In the genomic region with DNA sequence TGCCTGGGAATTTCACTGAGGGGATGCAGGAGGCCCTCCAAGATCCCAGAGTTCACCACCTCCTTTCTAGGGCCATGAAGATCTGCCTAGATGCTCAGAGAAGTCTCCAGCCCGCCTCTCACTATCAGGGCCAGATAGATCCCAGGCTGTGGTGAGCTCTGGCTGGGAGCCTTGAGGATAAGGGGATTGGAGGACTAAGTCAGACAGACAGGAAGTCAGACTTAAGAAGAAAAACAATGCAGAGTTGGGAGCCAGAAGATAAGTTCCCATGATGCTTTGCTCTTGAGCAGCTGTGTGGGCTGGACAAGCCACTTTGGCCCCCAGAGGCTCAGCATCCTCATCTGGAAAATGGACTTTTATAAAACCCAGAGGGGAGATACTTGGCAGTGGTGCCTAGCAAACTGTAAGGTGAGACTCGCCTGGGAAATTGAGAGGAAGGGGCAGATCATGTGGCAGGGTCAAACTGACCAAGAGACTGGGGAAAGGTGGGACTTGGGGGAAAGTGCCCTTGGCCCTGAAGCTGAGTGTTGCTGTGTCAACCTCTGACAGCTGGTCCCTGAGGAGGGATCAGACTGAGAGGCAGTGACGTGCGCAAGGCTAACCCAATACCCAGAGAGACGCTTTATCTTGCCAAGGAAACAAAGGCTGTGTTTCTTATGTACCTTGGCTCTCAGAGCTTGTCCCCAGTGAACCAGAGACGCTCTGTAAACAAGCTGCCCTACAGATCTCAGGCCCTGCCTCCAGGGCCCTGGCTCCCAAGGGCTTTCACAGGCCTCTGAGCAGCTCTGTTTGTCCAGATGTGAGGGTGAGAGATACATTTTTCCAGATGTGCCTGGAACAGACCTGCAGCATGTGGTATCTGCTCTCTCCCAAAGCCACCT, we compare ENCODE assay signal across 12 mouse cellular contexts. TPM values are rescaled to one million over a fixed set of nuclear protein-coding genes. Genes with fewer than 3 reads are reported as not detected.
A peak's percentile ranks its signal among the peaks of the same experiment; 100 is the strongest.
DNase-seq lines count a peak whose midpoint lies in the region; ATAC-seq and TF ChIP-seq lines count a peak whose summit lies in the region.
"Had no signal": no experiment of that assay in that cellular context is flagged by ENCODE, and none has a peak within 500 bp of the region (broad histone marks: within the 10 kb centered on the region; RNA-seq: fewer than 3 reads in every experiment).

No protein-coding gene starts in this region.

- H3K27ac ChIP-seq in liver, postnatal 0 days (ENCODE audit: low read depth), result peak overlapping the region; percentile 22; the same call in 1 of the 2 replicates
- H3K27ac ChIP-seq in liver, embryonic 11.5 days (ENCODE audit: low read depth, low read length), result no peak overlapping the region
- H3K27ac ChIP-seq in heart, embryonic 10.5 days, result peak overlapping the region; percentile 48; the same call in 1 of the 2 replicates
- 0 out of 2 replicates have a peak overlapping the region, but pooled peaks have one; percentile 10 for H3K27ac ChIP-seq in small intestine, adult 2 months (ENCODE audit: insufficient read depth, low read depth, low read length)
- H3K27ac ChIP-seq in cerebellum, adult 2 months (ENCODE audit: insufficient read depth, low read length), result no peak overlapping the region
- H3K27ac ChIP-seq in forebrain, embryonic 15.5 days (replicated peaks), result no peak overlapping the region
- H3K27ac ChIP-seq: limb, embryonic 15.5 days had no signal

- no peak for TF ChIP-seq POLR2A in small intestine, adult 2 months (IDR thresholded peaks at IDR 0.05; ENCODE audit: low read depth, low read length)
- no peak for TF ChIP-seq POLR2A in cerebellum, adult 2 months (IDR thresholded peaks at IDR 0.05; ENCODE audit: borderline replicate concordance, insufficient read depth, low read length)

- no peak for DNase-seq in liver, postnatal 0 days
- no peak for DNase-seq in liver, embryonic 11.5 days (ENCODE audit: low spot score)
- no peak for DNase-seq in heart, embryonic 10.5 days (ENCODE audit: low spot score)
- DNase-seq in kidney, postnatal 10 days, result peak; percentile 64
- DNase-seq in cerebellum, adult 2 months, result no peak
- DNase-seq: cerebellum, postnatal 10 days; thymus, adult 18-20 months had no signal

- no peak for ATAC-seq in liver, postnatal 0 days
- ATAC-seq in liver, embryonic 11.5 days (replicated peaks; ENCODE audit: low FRiP score), result no peak
- no peak for ATAC-seq in cerebellum, adult (ENCODE audit: insufficient number of reproducible peaks, low FRiP score, low TSS enrichment)
- ATAC-seq in forebrain, embryonic 15.5 days (replicated peaks), result no peak
- ATAC-seq: forebrain, embryonic 16.5 days had no signal

- no peak for TF ChIP-seq CTCF in liver, postnatal 0 days (IDR thresholded peaks at IDR 0.05; ENCODE audit: low read depth)
- no peak for TF ChIP-seq CTCF in small intestine, adult 2 months (IDR thresholded peaks at IDR 0.05; ENCODE audit: extremely low read depth, insufficient read length, insufficient replicate concordance, low read depth, low read length)
- no peak for TF ChIP-seq CTCF in cerebellum, adult 2 months (IDR thresholded peaks at IDR 0.05; ENCODE audit: borderline replicate concordance, insufficient read depth, low read depth, low read length)

- 59% methylated on average over 6 of the region's 6 CpGs for WGBS in liver, postnatal 0 days (ENCODE audit: insufficient replicate concordance)
- 51% methylated on average over 6 of the region's 6 CpGs for WGBS in liver, embryonic 11.5 days
- 44% methylated on average over 6 of the region's 6 CpGs for WGBS in heart, embryonic 10.5 days
- 28% methylated on average over 6 of the region's 6 CpGs for WGBS in small intestine, adult 2 months
- WGBS in cerebellum, adult 2 months, result 79% methylated on average over 6 of the region's 6 CpGs
- 67% methylated on average over 6 of the region's 6 CpGs for WGBS in forebrain, embryonic 15.5 days

- peaks cover 42% of the 10 kb centered on the region for H3K27me3 ChIP-seq in liver, postnatal 0 days (ENCODE audit: insufficient read depth, low read length)
- peaks cover 68% of the 10 kb centered on the region for H3K27me3 ChIP-seq in liver, embryonic 11.5 days (replicated peaks; ENCODE audit: control insufficient read depth, insufficient read depth, low read length)
- peaks cover 90% of the 10 kb centered on the region for H3K27me3 ChIP-seq in heart, embryonic 10.5 days (ENCODE audit: insufficient read depth, poor library complexity, severe bottlenecking)
- peaks cover 14% of the 10 kb centered on the region for H3K27me3 ChIP-seq in small intestine, adult 2 months (ENCODE audit: control insufficient read depth, insufficient read depth, low read length)
- H3K27me3 ChIP-seq in cerebellum, adult 2 months (ENCODE audit: control insufficient read depth, insufficient read depth, low read length), result peaks cover 8% of the 10 kb centered on the region; the same call in 1 of the 2 replicates
- peaks cover 41% of the 10 kb centered on the region; the same call in 1 of the 2 replicates for H3K27me3 ChIP-seq in forebrain, embryonic 15.5 days

- no peaks in the 10 kb centered on the region for H3K9me3 ChIP-seq in liver, postnatal 0 days (ENCODE audit: low read length)
- no peaks in the 10 kb centered on the region for H3K9me3 ChIP-seq in liver, embryonic 11.5 days (ENCODE audit: control insufficient read depth, low read length)
- no peaks in the 10 kb centered on the region for H3K9me3 ChIP-seq in heart, embryonic 10.5 days
- no peaks in the 10 kb centered on the region for H3K9me3 ChIP-seq in forebrain, embryonic 15.5 days
- H3K9me3 ChIP-seq: limb, embryonic 15.5 days had no signal

- no peak for TF ChIP-seq EP300 in liver, postnatal 0 days (IDR thresholded peaks at IDR 0.05; ENCODE audit: low read depth)

- no peak overlapping the region for H3K4me2 ChIP-seq in liver, postnatal 0 days (ENCODE audit: low read depth, low read length)
- no peak overlapping the region for H3K4me2 ChIP-seq in liver, embryonic 11.5 days
- H3K4me2 ChIP-seq in forebrain, embryonic 15.5 days (replicated peaks), result no peak overlapping the region
- H3K4me2 ChIP-seq: limb, embryonic 15.5 days had no signal

- peaks cover 21% of the 10 kb centered on the region for H3K4me1 ChIP-seq in liver, postnatal 0 days (ENCODE audit: insufficient read depth)
- H3K4me1 ChIP-seq in liver, embryonic 11.5 days (replicated peaks; ENCODE audit: control insufficient read depth, insufficient read depth, low read length), result peaks cover 12% of the 10 kb centered on the region
- peaks cover 64% of the 10 kb centered on the region for H3K4me1 ChIP-seq in heart, embryonic 10.5 days
- H3K4me1 ChIP-seq in small intestine, adult 2 months (ENCODE audit: control insufficient read depth, insufficient read depth, insufficient read length, low read length), result peaks cover 6% of the 10 kb centered on the region; the same call in 1 of the 2 replicates
- no peaks in the 10 kb centered on the region for H3K4me1 ChIP-seq in cerebellum, adult 2 months (ENCODE audit: control insufficient read depth, insufficient read depth, low read length)
- peaks cover 16% of the 10 kb centered on the region for H3K4me1 ChIP-seq in forebrain, embryonic 15.5 days

- no peaks in the 10 kb centered on the region for H3K36me3 ChIP-seq in liver, postnatal 0 days (replicated peaks; ENCODE audit: insufficient read depth, low read length)
- no peaks in the 10 kb centered on the region for H3K36me3 ChIP-seq in liver, embryonic 11.5 days (ENCODE audit: control insufficient read depth, insufficient read depth, low read length)
- H3K36me3 ChIP-seq in heart, embryonic 10.5 days, result 0 out of 2 replicates have a peak, but pooled peaks cover under 1% of the 10 kb centered on the region
- no peaks in the 10 kb centered on the region for H3K36me3 ChIP-seq in small intestine, adult 2 months (ENCODE audit: control insufficient read depth, insufficient read depth, low read length)
- H3K36me3 ChIP-seq in forebrain, embryonic 15.5 days, result no peaks in the 10 kb centered on the region
- H3K36me3 ChIP-seq: limb, embryonic 15.5 days had no signal

- H3K9ac ChIP-seq in liver, postnatal 0 days (replicated peaks), result no peak overlapping the region
- H3K9ac ChIP-seq in liver, embryonic 11.5 days (ENCODE audit: low read depth, low read length), result no peak overlapping the region
- no peak overlapping the region for H3K9ac ChIP-seq in forebrain, embryonic 15.5 days (replicated peaks)
- H3K9ac ChIP-seq: limb, embryonic 15.5 days had no signal

- no peak overlapping the region for H3K4me3 ChIP-seq in liver, postnatal 0 days (ENCODE audit: low read depth, low read length)
- no peak overlapping the region for H3K4me3 ChIP-seq in liver, embryonic 11.5 days (ENCODE audit: low read depth, low read length)
- no peak overlapping the region for H3K4me3 ChIP-seq in heart, embryonic 10.5 days
- no peak overlapping the region for H3K4me3 ChIP-seq in small intestine, adult 2 months (ENCODE audit: low read depth, low read length)
- H3K4me3 ChIP-seq in cerebellum, adult 2 months (replicated peaks; ENCODE audit: insufficient read depth, low read depth, low read length), result no peak overlapping the region
- H3K4me3 ChIP-seq in forebrain, embryonic 15.5 days, result no peak overlapping the region
- H3K4me3 ChIP-seq: limb, embryonic 15.5 days had no signal

RNA-seq across cellular contexts. Expression of a gene that starts 4.3 kb away (rescaled TPM):
- polyA plus RNA-seq in liver, postnatal 0 days (2015; fragmentation: Nextera tagmentation; extraction: Ambion mirVana), result 0.78 and 0.81 TPM in 2 replicates
- 2.4 and 2.5 TPM in 2 replicates for polyA plus RNA-seq in liver, embryonic 11.5 days (2014; fragmentation: Nextera tagmentation; extraction: Ambion mirVana)
- polyA plus RNA-seq in heart, embryonic 10.5 days (2016; fragmentation: Nextera tagmentation; extraction: Ambion mirVana), result 3.2 and 3.9 TPM in 2 replicates
- polyA plus RNA-seq in small intestine, adult 2 months (2012; rRNA removed), result 1.3 TPM in 2 replicates
- 3.1 and 3.5 TPM in 2 replicates for polyA plus RNA-seq in cerebellum, adult 2 months (2012; rRNA removed)
- polyA plus RNA-seq in forebrain, embryonic 15.5 days (2015; fragmentation: Nextera tagmentation; extraction: Ambion mirVana), result 4.3 TPM in 2 replicates

RNA-seq across cellular contexts. Expression of a gene that starts 24.5 kb away (rescaled TPM):
- 31.5 and 33.2 TPM in 2 replicates for polyA plus RNA-seq in liver, postnatal 0 days (2015; fragmentation: Nextera tagmentation; extraction: Ambion mirVana)
- polyA plus RNA-seq in liver, embryonic 11.5 days (2014; fragmentation: Nextera tagmentation; extraction: Ambion mirVana), result 119 and 147 TPM in 2 replicates
- 70.4 and 73.3 TPM in 2 replicates for polyA plus RNA-seq in heart, embryonic 10.5 days (2016; fragmentation: Nextera tagmentation; extraction: Ambion mirVana)
- polyA plus RNA-seq in small intestine, adult 2 months (2012; rRNA removed), result 125 and 133 TPM in 2 replicates
- polyA plus RNA-seq in cerebellum, adult 2 months (2012; rRNA removed), result 30.8 and 32.3 TPM in 2 replicates
- 28.4 and 32.0 TPM in 2 replicates for polyA plus RNA-seq in forebrain, embryonic 15.5 days (2015; fragmentation: Nextera tagmentation; extraction: Ambion mirVana)

RNA-seq across cellular contexts. Expression of a gene that starts 36.3 kb away (rescaled TPM):
- polyA plus RNA-seq in liver, postnatal 0 days (2015; fragmentation: Nextera tagmentation; extraction: Ambion mirVana), result not detected in 2 replicates
- not detected in 2 replicates for polyA plus RNA-seq in liver, embryonic 11.5 days (2014; fragmentation: Nextera tagmentation; extraction: Ambion mirVana)
- polyA plus RNA-seq in heart, embryonic 10.5 days (2016; fragmentation: Nextera tagmentation; extraction: Ambion mirVana), result 0.31 and 0.46 TPM in 2 replicates
- not detected in 2 replicates for polyA plus RNA-seq in small intestine, adult 2 months (2012; rRNA removed)
- polyA plus RNA-seq in cerebellum, adult 2 months (2012; rRNA removed), result 9.8 and 12.8 TPM in 2 replicates
- 0.15 TPM in 1 of 2 replicates, not detected in the other for polyA plus RNA-seq in forebrain, embryonic 15.5 days (2015; fragmentation: Nextera tagmentation; extraction: Ambion mirVana)
- polyA plus RNA-seq: forebrain, embryonic 16.5 days; limb, embryonic 15.5 days had no signal

RNA-seq across cellular contexts. Expression of a gene that starts 54.6 kb away (rescaled TPM):
- not detected in 2 replicates for polyA plus RNA-seq in liver, postnatal 0 days (2015; fragmentation: Nextera tagmentation; extraction: Ambion mirVana)
- 0.32 and 0.48 TPM in 2 replicates for polyA plus RNA-seq in liver, embryonic 11.5 days (2014; fragmentation: Nextera tagmentation; extraction: Ambion mirVana)
- 0.41 and 1.3 TPM in 2 replicates for polyA plus RNA-seq in heart, embryonic 10.5 days (2016; fragmentation: Nextera tagmentation; extraction: Ambion mirVana)
- polyA plus RNA-seq in small intestine, adult 2 months (2012; rRNA removed), result 0.20 and 0.53 TPM in 2 replicates
- polyA plus RNA-seq in cerebellum, adult 2 months (2012; rRNA removed), result 23.9 and 25.7 TPM in 2 replicates
- polyA plus RNA-seq in forebrain, embryonic 15.5 days (2015; fragmentation: Nextera tagmentation; extraction: Ambion mirVana), result 25.3 and 28.3 TPM in 2 replicates

Comparison
In these comparisons a context has a peak if more than half of its experiments do, and no peak if none do; other contexts are left out.
1. H3K27ac ChIP-seq: peak in liver, postnatal 0 days (single experiment), heart, embryonic 10.5 days (single experiment) and small intestine, adult 2 months (single experiment); none in liver, embryonic 11.5 days (single experiment), cerebellum, adult 2 months (single experiment) and forebrain, embryonic 15.5 days (single experiment).